9 mouse cellular contexts compared by ENCODE assay signal in genomic region chr7:82688736-82689135, GRCm38 (mm10). TPM values are rescaled to one million over a fixed set of nuclear protein-coding genes. Genes with fewer than 3 reads are reported as not detected.
DNase-seq lines count a peak whose midpoint lies in the region; ATAC-seq and TF ChIP-seq lines count a peak whose summit lies in the region.
"Had no signal": no experiment of that assay in that cellular context is flagged by ENCODE, and none has a peak within 500 bp of the region (broad histone marks: within the 10 kb centered on the region; RNA-seq: fewer than 3 reads in every experiment).

No protein-coding gene starts in this region.

- H3ac ChIP-seq in C2C12 (ENCODE audit: control insufficient read depth, insufficient read length, low read depth), result no peak overlapping the region

- peaks cover 33% of the 10 kb centered on the region for H3K36me3 ChIP-seq in heart, embryonic 10.5 days
- H3K36me3 ChIP-seq in C2C12 (ENCODE audit: control insufficient read depth, insufficient read depth), result peaks cover 28% of the 10 kb centered on the region
- H3K36me3 ChIP-seq in liver, embryonic 16.5 days (ENCODE audit: control insufficient read depth, insufficient read depth), result 0 out of 2 replicates have a peak, but pooled peaks cover 10% of the 10 kb centered on the region
- H3K36me3 ChIP-seq in stomach, embryonic 14.5 days (ENCODE audit: control insufficient read depth, insufficient read depth, low read length), result peaks cover 25% of the 10 kb centered on the region; the same call in 1 of the 2 replicates

- H3K4me3 ChIP-seq in heart, embryonic 10.5 days, result no peak overlapping the region
- H3K4me3 ChIP-seq in C2C12 (ENCODE audit: insufficient read depth, poor library complexity, severe bottlenecking), result no peak overlapping the region
- H3K4me3 ChIP-seq in liver, embryonic 16.5 days (ENCODE audit: low read depth, low read length), result no peak overlapping the region
- H3K4me3 ChIP-seq in stomach, embryonic 14.5 days (ENCODE audit: low read depth, low read length), result no peak overlapping the region
- H3K4me3 ChIP-seq: heart, embryonic 13.5 days had no signal

- 70% methylated on average over 3 of the region's 3 CpGs for WGBS in heart, embryonic 10.5 days
- 25% methylated on average over 3 of the region's 3 CpGs for WGBS in liver, embryonic 16.5 days (ENCODE audit: insufficient replicate concordance)
- 40% methylated on average over 3 of the region's 3 CpGs for WGBS in stomach, embryonic 14.5 days

- H3K27ac ChIP-seq in heart, embryonic 10.5 days, result no peak overlapping the region
- no peak overlapping the region for H3K27ac ChIP-seq in liver, embryonic 16.5 days (ENCODE audit: low read length)
- H3K27ac ChIP-seq in stomach, embryonic 14.5 days (ENCODE audit: low read length), result no peak overlapping the region
- H3K27ac ChIP-seq: heart, embryonic 13.5 days had no signal

- no peaks in the 10 kb centered on the region for H3K79me2 ChIP-seq in C2C12 (ENCODE audit: control insufficient read depth, insufficient read depth)

- H3K27me3 ChIP-seq in heart, embryonic 10.5 days (ENCODE audit: insufficient read depth, poor library complexity, severe bottlenecking), result no peaks in the 10 kb centered on the region
- no peaks in the 10 kb centered on the region for H3K27me3 ChIP-seq in C2C12 (ENCODE audit: control insufficient read depth, insufficient read depth, insufficient read length)
- no peaks in the 10 kb centered on the region for H3K27me3 ChIP-seq in liver, embryonic 16.5 days (ENCODE audit: control insufficient read depth, insufficient read depth, low read depth, low read length)
- H3K27me3 ChIP-seq in stomach, embryonic 14.5 days (ENCODE audit: control insufficient read depth, insufficient read depth, low read length), result no peaks in the 10 kb centered on the region
- H3K27me3 ChIP-seq: heart, embryonic 13.5 days had no signal

- ATAC-seq in liver, embryonic 16.5 days (ENCODE audit: low read depth), result peak; percentile 53; the same call in 1 of the 2 replicates
- ATAC-seq in stomach, embryonic 14.5 days (ENCODE audit: insufficient number of reproducible peaks, insufficient read depth, low FRiP score, low read depth), result peak; percentile 75; the same call in 1 of the 2 replicates
- no peak for ATAC-seq in erythroid progenitor cell, adult 5-6 weeks (replicated peaks; ENCODE audit: low FRiP score, poor library complexity, severe bottlenecking)

- H3K4me2 ChIP-seq in liver, embryonic 16.5 days (ENCODE audit: low read depth, low read length), result no peak overlapping the region
- no peak overlapping the region for H3K4me2 ChIP-seq in stomach, embryonic 14.5 days (replicated peaks; ENCODE audit: low read depth, low read length)
- H3K4me2 ChIP-seq: heart, embryonic 13.5 days had no signal

- TF ChIP-seq CTCF in C2C12 (IDR thresholded peaks at IDR 0.05; ENCODE audit: control insufficient read depth, insufficient read depth, insufficient read length), result no peak

- no peaks in the 10 kb centered on the region for H3K9me3 ChIP-seq in heart, embryonic 10.5 days
- H3K9me3 ChIP-seq in liver, embryonic 16.5 days (replicated peaks; ENCODE audit: control insufficient read depth, low read length), result no peaks in the 10 kb centered on the region
- no peaks in the 10 kb centered on the region for H3K9me3 ChIP-seq in stomach, embryonic 14.5 days (ENCODE audit: control insufficient read depth, low read depth, low read length)
- H3K9me3 ChIP-seq: heart, embryonic 13.5 days had no signal

- no peak overlapping the region for H3K9ac ChIP-seq in liver, embryonic 16.5 days (ENCODE audit: low read depth, low read length)
- H3K9ac ChIP-seq in stomach, embryonic 14.5 days (replicated peaks; ENCODE audit: low read depth, low read length), result no peak overlapping the region
- H3K9ac ChIP-seq: heart, embryonic 13.5 days had no signal

- no peaks in the 10 kb centered on the region for H3K79me3 ChIP-seq in C2C12 (ENCODE audit: low read depth)

- H3K4me1 ChIP-seq in heart, embryonic 10.5 days, result no peaks in the 10 kb centered on the region
- H3K4me1 ChIP-seq in liver, embryonic 16.5 days (ENCODE audit: control insufficient read depth, low read depth, low read length), result peaks cover 4% of the 10 kb centered on the region; the same call in 1 of the 2 replicates
- H3K4me1 ChIP-seq in stomach, embryonic 14.5 days (ENCODE audit: control insufficient read depth, insufficient read depth, low read length), result no peaks in the 10 kb centered on the region

- DNase-seq in heart, adult 11 months, result peak; percentile 92
- no peak for DNase-seq in heart, embryonic 10.5 days (ENCODE audit: low spot score)
- peak; percentile 32 for DNase-seq in embryo, embryonic 10.5 days (ENCODE audit: low spot score)
- peak; percentile 31 for DNase-seq in heart, postnatal 4 days

TF ChIP-seq in C2C12, 6 proteins besides CTCF, POLR2A, EP300 and RAD21:
- TF ChIP-seq CEBPB (IDR thresholded peaks at IDR 0.05; ENCODE audit: low read depth) (peak; percentile 2), FOSL1 (IDR thresholded peaks at IDR 0.05; ENCODE audit: insufficient read depth, low read length, poor library complexity, severe bottlenecking) (no peak)

RNA-seq across cellular contexts. Expression of gene Efl1, which starts 40.3 kb away (rescaled TPM):
- 18.5 and 19.9 TPM in 2 replicates for polyA plus RNA-seq in heart, embryonic 10.5 days (2016; fragmentation: Nextera tagmentation; extraction: Ambion mirVana)
- 9.9 TPM for polyA plus RNA-seq in C2C12 (2012; fragmentation: generic; extraction: Trizol)
- 10 to 100 TPM; 13.6 to 15.0 TPM for total RNA-seq in heart, postnatal 4 days (2021)
- polyA plus RNA-seq in liver, embryonic 16.5 days (2015; fragmentation: Nextera tagmentation; extraction: Ambion mirVana), result 8.0 and 9.1 TPM in 2 replicates
- polyA plus RNA-seq in stomach, embryonic 14.5 days (2014; fragmentation: Nextera tagmentation; extraction: Ambion mirVana), result 29.7 and 30.1 TPM in 2 replicates
- total RNA-seq in erythroid progenitor cell, adult 5-6 weeks (2015; ENCODE audit: low replicate concordance), result 4.2 and 10.8 TPM in 2 replicates
- total RNA-seq in erythroid progenitor cell, adult 5-6 weeks (2017; ENCODE audit: low replicate concordance), result 3.4 and 4.4 TPM in 2 replicates

RNA-seq across cellular contexts. Expression of gene Saxo2, which starts 40.4 kb away (rescaled TPM):
- 3.5 and 4.6 TPM in 2 replicates for polyA plus RNA-seq in heart, embryonic 10.5 days (2016; fragmentation: Nextera tagmentation; extraction: Ambion mirVana)
- 2.3 TPM for polyA plus RNA-seq in C2C12 (2012; fragmentation: generic; extraction: Trizol)
- total RNA-seq in heart, postnatal 4 days (2021), result 1 to 10 TPM; 2.8 to 3.0 TPM
- 0.13 and 0.48 TPM in 2 replicates for polyA plus RNA-seq in liver, embryonic 16.5 days (2015; fragmentation: Nextera tagmentation; extraction: Ambion mirVana)
- polyA plus RNA-seq in stomach, embryonic 14.5 days (2014; fragmentation: Nextera tagmentation; extraction: Ambion mirVana), result 4.6 and 5.9 TPM in 2 replicates
- not detected in 2 replicates for total RNA-seq in erythroid progenitor cell, adult 5-6 weeks (2015; ENCODE audit: low replicate concordance)
- not detected in 2 replicates for total RNA-seq in erythroid progenitor cell, adult 5-6 weeks (2017; ENCODE audit: low replicate concordance)
